In genomic region chr14:99590854-99591470, GRCm38 (mm10) we compare ENCODE assay signal across 12 mouse cellular contexts.
DNase-seq lines count a peak whose midpoint lies in the region; ATAC-seq lines count a peak whose summit lies in the region.
"Had no signal": no experiment of that assay in that cellular context is flagged by ENCODE, and none has a peak within 500 bp of the region (broad histone marks: within the 10 kb centered on the region; RNA-seq: fewer than 3 reads in every experiment).

No protein-coding gene starts in this region.

- H3K4me1 ChIP-seq in embryonic facial prominence, embryonic 11.5 days (ENCODE audit: control insufficient read depth, insufficient read depth, low read length): no peaks in the 10 kb centered on the region
- H3K4me1 ChIP-seq in embryonic facial prominence, embryonic 10.5 days: 0 out of 2 replicates have a peak, but pooled peaks cover 3% of the 10 kb centered on the region
- no peaks in the 10 kb centered on the region for H3K4me1 ChIP-seq in midbrain, embryonic 15.5 days
- H3K4me1 ChIP-seq in midbrain, embryonic 13.5 days (replicated peaks): peaks cover 7% of the 10 kb centered on the region; the same call in 1 of the 2 replicates

- H3K9me3 ChIP-seq in embryonic facial prominence, embryonic 11.5 days (replicated peaks; ENCODE audit: control insufficient read depth, low read length): no peaks in the 10 kb centered on the region
- H3K9me3 ChIP-seq in embryonic facial prominence, embryonic 10.5 days: no peaks in the 10 kb centered on the region
- H3K9me3 ChIP-seq in midbrain, embryonic 15.5 days: no peaks in the 10 kb centered on the region
- no peaks in the 10 kb centered on the region for H3K9me3 ChIP-seq in midbrain, embryonic 13.5 days

- ATAC-seq in embryonic facial prominence, embryonic 11.5 days (replicated peaks; ENCODE audit: insufficient number of reproducible peaks, low FRiP score, low TSS enrichment, low read depth): no peak
- peak; percentile 51; the same call in 1 of the 2 replicates for ATAC-seq in midbrain, embryonic 15.5 days (replicated peaks)
- ATAC-seq in midbrain, embryonic 13.5 days: no peak

- 63% methylated on average over 13 of the region's 13 CpGs for WGBS in embryonic facial prominence, embryonic 11.5 days
- 69% methylated on average over 13 of the region's 13 CpGs for WGBS in embryonic facial prominence, embryonic 10.5 days
- WGBS in midbrain, embryonic 15.5 days: 48% methylated on average over 13 of the region's 13 CpGs
- 55% methylated on average over 13 of the region's 13 CpGs for WGBS in midbrain, embryonic 13.5 days

- no peak overlapping the region for H3K4me3 ChIP-seq in embryonic facial prominence, embryonic 11.5 days (ENCODE audit: low read depth, low read length)
- H3K4me3 ChIP-seq in embryonic facial prominence, embryonic 10.5 days: no peak overlapping the region
- H3K4me3 ChIP-seq in midbrain, embryonic 15.5 days: no peak overlapping the region
- no peak overlapping the region for H3K4me3 ChIP-seq in midbrain, embryonic 13.5 days (replicated peaks)

- H3K9ac ChIP-seq in embryonic facial prominence, embryonic 11.5 days (replicated peaks; ENCODE audit: low read length): no peak overlapping the region
- no peak overlapping the region for H3K9ac ChIP-seq in midbrain, embryonic 15.5 days
- H3K9ac ChIP-seq in midbrain, embryonic 13.5 days (replicated peaks): no peak overlapping the region
- H3K9ac ChIP-seq: liver, embryonic 14.5 days had no signal

- H3K27ac ChIP-seq in embryonic facial prominence, embryonic 11.5 days (replicated peaks; ENCODE audit: low read depth, low read length): no peak overlapping the region
- H3K27ac ChIP-seq in embryonic facial prominence, embryonic 10.5 days (replicated peaks): no peak overlapping the region
- H3K27ac ChIP-seq in midbrain, embryonic 15.5 days: no peak overlapping the region
- H3K27ac ChIP-seq in midbrain, embryonic 13.5 days: no peak overlapping the region
- H3K27ac ChIP-seq: liver, embryonic 14.5 days had no signal

- H3K36me3 ChIP-seq in embryonic facial prominence, embryonic 11.5 days (replicated peaks; ENCODE audit: control insufficient read depth, insufficient read depth, low read depth, low read length): no peaks in the 10 kb centered on the region
- no peaks in the 10 kb centered on the region for H3K36me3 ChIP-seq in embryonic facial prominence, embryonic 10.5 days (replicated peaks)
- no peaks in the 10 kb centered on the region for H3K36me3 ChIP-seq in midbrain, embryonic 15.5 days (replicated peaks)
- H3K36me3 ChIP-seq in midbrain, embryonic 13.5 days: no peaks in the 10 kb centered on the region

- no peaks in the 10 kb centered on the region for H3K27me3 ChIP-seq in embryonic facial prominence, embryonic 11.5 days (ENCODE audit: control insufficient read depth, insufficient read depth, low read length)
- H3K27me3 ChIP-seq in embryonic facial prominence, embryonic 10.5 days (replicated peaks; ENCODE audit: low read depth, poor library complexity, severe bottlenecking): no peaks in the 10 kb centered on the region
- no peaks in the 10 kb centered on the region for H3K27me3 ChIP-seq in midbrain, embryonic 15.5 days (replicated peaks)
- no peaks in the 10 kb centered on the region for H3K27me3 ChIP-seq in midbrain, embryonic 13.5 days

- peak; percentile 0 for DNase-seq in embryonic facial prominence, embryonic 11.5 days (ENCODE audit: low spot score)
- DNase-seq in embryonic facial prominence, embryonic 10.5 days (ENCODE audit: low spot score): no peak
- peak; percentile 68 for DNase-seq in lung, postnatal 25 days (ENCODE audit: low spot score)
- peak; percentile 41 for DNase-seq in yolk sac, embryonic 10.5 days (ENCODE audit: low spot score)
- DNase-seq in adrenal gland, postnatal 4 days (ENCODE audit: low spot score in 2 of 2): no peak
- DNase-seq in testis, postnatal 14 days (ENCODE audit: low spot score): no peak
- DNase-seq: cerebellum, adult 11-12 months; kidney, postnatal 25 days; thymus, adult 18-20 months had no signal

- H3K4me2 ChIP-seq in embryonic facial prominence, embryonic 11.5 days (ENCODE audit: low read depth, low read length): no peak overlapping the region
- no peak overlapping the region for H3K4me2 ChIP-seq in midbrain, embryonic 15.5 days
- no peak overlapping the region for H3K4me2 ChIP-seq in midbrain, embryonic 13.5 days (replicated peaks)

Comparison
In these comparisons a context has a peak if more than half of its experiments do, and no peak if none do; other contexts are left out.
1. DNase-seq: peak in embryonic facial prominence, embryonic 11.5 days (single experiment), lung, postnatal 25 days (single experiment) and yolk sac, embryonic 10.5 days (single experiment); none in embryonic facial prominence, embryonic 10.5 days (single experiment), adrenal gland, postnatal 4 days (0 of 2) and testis, postnatal 14 days (single experiment).